Mouse (Mus musculus) embryonic facial prominence, embryonic 11.5 days (tissue): ENCODE measurements at regions not wholly inside any gene's neighbourhood (a gene's known extent, or its start where the extent isn't known, plus 50 kb on each side); places are given as distances from the start of the nearest gene placed in this dataset.
"Not testable (repeated sequence)": the region's sequence is repeated elsewhere in the genome, so short reads cannot be mapped to it uniquely, and the experiment has no call there.

ENCODE experiments used
- ATAC-seq: fragments of 200-750 bp; cut with Nextera tagmentation; replicated peaks from 2 replicates; pipeline ENCODE4 v1.8.0; 2017; ENCODE audit warnings: low read depth; ENCODE audit not compliant: insufficient number of reproducible peaks, low FRiP score, low TSS enrichment
- DNase-seq: peaks from one replicate; pipeline ENCODE4 v3.0.0-alpha.2; 2015; ENCODE audit warnings: low spot score
- H3K27ac ChIP-seq: fragments of 300-500 bp; sonication (generic); replicated peaks from 2 replicates; pipeline ENCODE4 v1.5.1; 2014; ENCODE audit warnings: mild to moderate bottlenecking, low read depth, low read length, control low read depth
- H3K27me3 ChIP-seq: fragments of 300-500 bp; sonication (generic); 2 replicates; pipeline ENCODE4 v1.6.1; 2014; ENCODE audit warnings: mild to moderate bottlenecking, low read length, moderate library complexity, mixed read lengths; ENCODE audit not compliant: control insufficient read depth, insufficient read depth
- H3K36me3 ChIP-seq: fragments of 300-500 bp; sonication (generic); replicated peaks from 2 replicates; pipeline ENCODE4 v1.6.1; 2014; ENCODE audit warnings: low read depth, mild to moderate bottlenecking, low read length, moderate library complexity, mixed read lengths; ENCODE audit not compliant: control insufficient read depth, insufficient read depth
- H3K4me1 ChIP-seq: fragments of 300-500 bp; sonication (generic); 2 replicates; pipeline ENCODE4 v1.6.1; 2014; ENCODE audit warnings: low read length, mixed read lengths; ENCODE audit not compliant: control insufficient read depth, insufficient read depth
- H3K4me2 ChIP-seq: fragments of 300-500 bp; sonication (generic); 2 replicates; pipeline ENCODE4 v1.6.1; 2014; ENCODE audit warnings: low read depth, mild to moderate bottlenecking, control low read depth, low read length, moderate library complexity
- H3K4me3 ChIP-seq: fragments of 300-500 bp; sonication (generic); 2 replicates; pipeline ENCODE4 v1.5.1; 2014; ENCODE audit warnings: low read depth, low read length, control low read depth
- H3K9ac ChIP-seq: fragments of 300-500 bp; sonication (generic); replicated peaks from 2 replicates; pipeline ENCODE4 v1.6.1; 2014; ENCODE audit warnings: mild to moderate bottlenecking, control low read depth, low read length
- H3K9me3 ChIP-seq: fragments of 300-500 bp; sonication (generic); replicated peaks from 2 replicates; pipeline ENCODE4 v1.6.1; 2016; ENCODE audit warnings: mild to moderate bottlenecking, low read length, inconsistent platforms, mixed read lengths; ENCODE audit not compliant: control insufficient read depth
- WGBS: fragments of 180-500 bp; shearing (Covaris S2); extraction: QIAGEN DNeasy Blood & Tissue Kit; methylation state at CpG from one replicate; pipeline ENCODE4 v1.1.7; 2014; 5-methylcytosine and 5-hydroxymethylcytosine counted together

DNA sequence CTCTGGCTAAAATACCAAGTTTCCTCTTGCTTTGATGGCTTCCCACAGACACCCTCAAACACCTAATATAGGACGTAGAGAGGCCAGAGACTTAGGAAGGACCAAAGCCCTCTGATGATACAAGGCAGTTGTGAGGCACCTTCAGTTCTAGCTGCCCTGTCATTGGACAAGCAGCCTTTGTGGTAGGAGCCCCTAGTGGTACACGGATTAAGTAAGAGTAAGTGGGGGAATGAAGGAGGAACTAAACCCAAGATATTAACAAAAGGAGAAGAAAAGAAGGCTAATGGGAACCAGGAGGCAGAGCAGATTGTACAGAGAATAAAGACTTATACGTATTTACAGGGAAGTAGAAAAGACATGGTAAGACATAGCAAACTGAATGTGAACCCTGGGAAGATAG, 352.3 kb upstream of the Tmco5 start:
- not testable (repeated sequence) for H3K9me3 ChIP-seq, H3K4me3 ChIP-seq, DNase-seq, H3K4me1 ChIP-seq, H3K9ac ChIP-seq, H3K27me3 ChIP-seq, H3K27ac ChIP-seq, H3K36me3 ChIP-seq, ATAC-seq, H3K4me2 ChIP-seq
- WGBS: 80% methylated on average over 1 of the region's 3 CpGs

DNA sequence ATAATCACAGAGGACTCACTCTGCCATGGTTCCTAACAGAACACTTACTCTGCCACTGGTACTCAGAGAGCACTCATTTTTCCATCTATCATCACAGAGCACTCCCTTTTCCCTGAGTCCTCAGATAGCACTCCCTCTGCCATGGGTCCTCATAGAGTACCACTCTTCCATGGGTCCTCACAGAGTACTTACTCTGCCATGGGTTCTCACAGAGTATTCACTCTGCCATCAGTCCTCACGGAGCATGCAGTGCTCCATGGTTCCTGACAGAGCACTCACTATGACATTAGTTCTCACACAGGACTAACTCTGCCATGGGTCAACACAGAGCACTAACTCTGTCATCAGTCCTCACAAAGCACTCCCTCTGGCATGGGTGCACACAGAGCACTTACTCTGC, 342.0 kb upstream of the Tmco5 start:
- Histone ChIP-seq H3K27ac (no peak overlapping the region), H3K9me3 (peaks cover 2% of the 10 kb centered on the region), H3K36me3 (no peaks in the 10 kb centered on the region), H3K9ac (no peak overlapping the region), H3K4me3 (no peak overlapping the region), H3K4me1 (no peaks in the 10 kb centered on the region), H3K27me3 (no peaks in the 10 kb centered on the region), H3K4me2 (no peak overlapping the region)
- ATAC-seq: peak; percentile 62; the same call in 1 of the 2 replicates
- 69% methylated on average over 1 of the region's 1 CpGs for WGBS
- no peak for DNase-seq

DNA sequence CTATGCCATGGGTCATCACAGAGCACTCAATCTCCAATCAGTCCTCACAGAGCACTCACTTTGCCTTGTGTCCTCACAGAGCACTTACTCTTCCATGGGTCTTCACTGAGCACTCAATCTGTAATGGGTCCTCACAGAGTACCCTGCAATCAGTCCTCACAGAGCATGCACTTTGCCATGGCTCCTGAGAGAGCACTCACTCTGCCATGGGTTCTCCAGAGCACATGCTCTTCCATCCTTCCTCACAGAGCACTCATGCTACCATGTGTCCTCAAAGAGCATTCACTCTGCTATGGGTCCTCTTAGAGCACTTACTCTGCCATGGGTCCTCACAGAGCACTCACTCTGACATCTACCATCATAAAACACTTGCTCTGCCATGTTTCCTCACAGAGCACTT, 319.1 kb upstream of the Tmco5 start:
- no peaks in the 10 kb centered on the region for H3K9me3 ChIP-seq
- DNase-seq (no peak), ATAC-seq (no peak)
- no peaks in the 10 kb centered on the region for H3K27me3 ChIP-seq
- no peak overlapping the region for H3K4me2 ChIP-seq
- H3K4me1 ChIP-seq: no peaks in the 10 kb centered on the region
- H3K27ac ChIP-seq: no peak overlapping the region
- H3K9ac ChIP-seq: no peak overlapping the region
- H3K36me3 ChIP-seq: no peaks in the 10 kb centered on the region
- no peak overlapping the region for H3K4me3 ChIP-seq

DNA sequence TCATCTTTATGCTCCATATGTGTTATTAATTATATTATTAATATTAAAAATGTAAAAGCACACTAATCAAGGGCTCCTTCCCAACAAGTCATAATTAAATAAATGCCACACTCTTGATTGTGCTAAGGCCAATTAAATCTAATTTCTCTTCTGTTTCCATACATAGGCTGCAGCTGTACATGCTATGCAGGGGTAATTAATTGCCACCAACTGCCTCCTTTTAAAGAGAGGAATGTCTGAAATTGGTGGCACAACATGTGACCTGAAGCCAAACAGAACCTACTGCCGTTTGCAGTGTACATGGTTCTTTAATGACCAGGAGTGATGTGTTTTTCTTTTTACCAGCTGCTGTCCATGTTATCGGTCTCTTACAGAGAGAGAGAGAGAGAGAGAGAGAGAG, 294.5 kb upstream of the Tmco5 start:
- Histone ChIP-seq H3K9ac (no peak overlapping the region), H3K36me3 (no peaks in the 10 kb centered on the region), H3K27ac (no peak overlapping the region), H3K4me3 (no peak overlapping the region), H3K9me3 (no peaks in the 10 kb centered on the region), H3K4me2 (no peak overlapping the region), H3K4me1 (no peaks in the 10 kb centered on the region), H3K27me3 (no peaks in the 10 kb centered on the region)
- DNase-seq (no peak), ATAC-seq (no peak)
- 33% methylated on average over 2 of the region's 2 CpGs for WGBS

DNA sequence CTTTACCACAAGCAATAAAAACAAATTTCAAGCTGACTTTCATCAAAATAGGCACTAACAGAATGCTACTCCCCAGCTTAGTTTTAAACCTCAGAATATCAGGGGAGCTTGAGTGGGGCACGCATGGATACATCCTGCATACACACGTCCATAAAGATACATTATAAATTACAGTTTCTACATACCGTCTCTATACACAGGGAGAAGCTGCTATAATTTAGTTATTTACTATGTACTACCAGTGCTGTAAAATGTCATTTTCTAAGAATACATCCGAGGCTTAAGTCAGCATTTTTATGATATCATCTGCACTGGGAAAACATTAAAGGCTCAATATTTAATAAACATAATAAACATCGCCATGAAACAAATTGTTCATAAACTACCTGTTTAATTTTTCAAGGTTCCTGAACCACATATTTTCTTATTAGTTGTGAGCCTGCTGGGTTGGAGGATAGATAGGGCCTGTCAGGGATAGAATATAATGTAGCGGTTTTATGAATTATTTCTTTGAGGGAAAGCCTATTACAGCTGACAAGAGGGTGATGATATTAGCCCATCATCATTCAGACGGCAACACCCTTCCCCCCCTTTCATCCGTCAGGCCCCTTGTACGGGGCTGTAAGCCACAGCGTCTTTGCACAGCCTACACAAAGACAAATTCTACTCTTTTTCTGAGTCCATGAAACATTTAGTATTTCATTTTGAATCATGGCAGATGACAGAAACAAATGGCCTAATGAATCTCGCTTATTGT, 292.1 kb upstream of the Tmco5 start:
- no peaks in the 10 kb centered on the region for H3K27me3 ChIP-seq
- WGBS: 89% methylated on average over 11 of the region's 11 CpGs
- no peaks in the 10 kb centered on the region for H3K4me1 ChIP-seq
- H3K9me3 ChIP-seq: no peaks in the 10 kb centered on the region
- ATAC-seq (no peak; the same call in 1 of the 2 replicates), DNase-seq (no peak)
- no peaks in the 10 kb centered on the region for H3K36me3 ChIP-seq
- H3K4me2 ChIP-seq: no peak overlapping the region
- no peak overlapping the region for H3K27ac ChIP-seq
- H3K4me3 ChIP-seq: no peak overlapping the region
- H3K9ac ChIP-seq: no peak overlapping the region

DNA sequence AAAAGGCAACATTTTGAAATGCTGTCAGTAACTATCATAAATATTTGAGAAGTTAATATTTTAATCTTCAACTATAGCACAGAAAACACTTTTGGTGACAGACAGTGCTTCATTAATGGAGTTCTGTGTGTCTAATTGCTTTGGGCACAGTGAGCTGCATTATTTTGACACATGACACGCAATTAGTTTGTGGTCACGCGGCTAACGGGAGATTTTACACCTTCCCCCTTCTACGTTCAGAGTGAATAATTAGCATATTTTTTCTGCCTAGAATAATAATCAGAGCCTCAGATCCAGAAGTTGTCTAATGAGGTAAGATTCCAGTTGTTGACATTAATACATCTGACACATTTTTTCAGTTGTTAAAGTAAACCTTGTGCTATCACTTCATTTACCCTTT, 272.6 kb upstream of the Tmco5 start:
- DNase-seq (no peak), ATAC-seq (no peak)
- Histone ChIP-seq H3K9ac (no peak overlapping the region), H3K4me1 (no peaks in the 10 kb centered on the region), H3K27ac (no peak overlapping the region), H3K4me2 (no peak overlapping the region), H3K36me3 (no peaks in the 10 kb centered on the region), H3K9me3 (no peaks in the 10 kb centered on the region), H3K27me3 (no peaks in the 10 kb centered on the region), H3K4me3 (no peak overlapping the region)
- 73% methylated on average over 5 of the region's 5 CpGs for WGBS

DNA sequence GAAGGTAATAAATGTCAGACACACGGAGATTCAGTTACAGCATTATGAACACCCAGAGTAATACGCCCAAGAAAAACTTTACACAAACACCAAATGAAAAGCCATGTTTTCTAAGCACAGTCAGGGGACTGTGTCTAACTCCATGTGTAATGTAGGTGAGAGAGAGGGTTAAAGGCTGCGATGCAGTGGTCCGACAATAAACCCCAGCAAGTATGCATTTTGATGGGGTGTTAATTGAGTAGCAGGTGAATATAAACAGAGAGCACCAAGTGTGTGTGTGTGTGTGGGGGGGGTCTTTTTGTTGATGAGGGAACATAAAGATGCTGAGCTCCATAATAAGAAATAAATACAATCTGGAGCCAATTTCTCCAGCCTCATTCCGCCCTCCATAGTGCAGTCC, 238.6 kb upstream of the Tmco5 start:
- Histone ChIP-seq H3K9me3 (no peaks in the 10 kb centered on the region), H3K4me3 (no peak overlapping the region), H3K27me3 (no peaks in the 10 kb centered on the region), H3K27ac (no peak overlapping the region), H3K4me2 (no peak overlapping the region), H3K9ac (no peak overlapping the region), H3K36me3 (no peaks in the 10 kb centered on the region), H3K4me1 (no peaks in the 10 kb centered on the region)
- no peak for DNase-seq
- WGBS: 78% methylated on average over 5 of the region's 5 CpGs
- ATAC-seq: no peak

DNA sequence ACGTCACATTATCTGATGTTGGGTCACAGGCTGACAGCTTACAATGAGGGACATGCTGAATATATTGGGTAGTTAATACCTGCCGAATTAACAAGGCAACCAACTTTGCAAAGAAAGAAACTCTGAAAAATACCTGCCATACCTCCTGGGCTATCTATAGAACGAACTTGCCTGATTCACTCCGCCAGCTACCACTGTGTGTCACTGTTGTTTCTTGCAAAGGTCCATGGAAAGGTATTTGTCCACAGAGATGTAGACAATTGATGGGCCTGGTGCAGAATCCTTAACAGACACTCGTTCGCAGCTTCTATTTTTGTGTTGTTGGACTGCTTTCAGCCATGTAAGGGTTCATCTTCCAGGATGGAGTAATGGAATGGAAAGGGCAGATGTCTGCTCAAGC, 226.4 kb upstream of the Tmco5 start:
- H3K4me2 ChIP-seq: no peak overlapping the region
- no peaks in the 10 kb centered on the region for H3K9me3 ChIP-seq
- no peak overlapping the region for H3K4me3 ChIP-seq
- 87% methylated on average over 6 of the region's 6 CpGs for WGBS
- ATAC-seq (no peak), DNase-seq (no peak)
- no peaks in the 10 kb centered on the region for H3K4me1 ChIP-seq
- H3K36me3 ChIP-seq: no peaks in the 10 kb centered on the region
- no peaks in the 10 kb centered on the region for H3K27me3 ChIP-seq
- no peak overlapping the region for H3K27ac ChIP-seq
- H3K9ac ChIP-seq: no peak overlapping the region
